Mouse (Mus musculus) forebrain, embryonic 13.5 days (tissue): ENCODE measurements at regions not wholly inside any gene's neighbourhood (a gene's known extent, or its start where the extent isn't known, plus 50 kb on each side); places are given as distances from the start of the nearest gene placed in this dataset.

Experiments
- ATAC-seq: fragments of 200-750 bp; cut with Nextera tagmentation; 2 replicates; pipeline ENCODE4 v1.8.0; 2017
- H3K27ac ChIP-seq: fragments of 300-500 bp; sonication (generic); 2 replicates; pipeline ENCODE4 v1.5.1; 2015; ENCODE audit warnings: inconsistent platforms, mild to moderate bottlenecking, moderate library complexity
- H3K27me3 ChIP-seq: fragments of 300-500 bp; sonication (generic); 2 replicates; pipeline ENCODE4 v1.6.1; 2015; ENCODE audit warnings: mild to moderate bottlenecking, inconsistent platforms
- H3K36me3 ChIP-seq: fragments of 300-500 bp; sonication (generic); 2 replicates; pipeline ENCODE4 v1.6.1; 2015; ENCODE audit warnings: mild to moderate bottlenecking, inconsistent platforms; ENCODE audit not compliant: poor library complexity, severe bottlenecking
- H3K4me1 ChIP-seq: fragments of 300-500 bp; sonication (generic); 2 replicates; pipeline ENCODE4 v1.6.1; 2015; ENCODE audit warnings: inconsistent platforms
- H3K4me2 ChIP-seq: fragments of 300-500 bp; sonication (generic); 2 replicates; pipeline ENCODE4 v1.6.1; 2015; ENCODE audit warnings: inconsistent platforms, mild to moderate bottlenecking, moderate library complexity
- H3K4me3 ChIP-seq: fragments of 300-500 bp; sonication (generic); 2 replicates; pipeline ENCODE4 v1.5.1; 2015; ENCODE audit warnings: mild to moderate bottlenecking, inconsistent platforms
- H3K9ac ChIP-seq: fragments of 300-500 bp; sonication (generic); 2 replicates; pipeline ENCODE4 v1.6.1; 2015; ENCODE audit warnings: mild to moderate bottlenecking, inconsistent platforms
- H3K9me3 ChIP-seq: fragments of 300-500 bp; sonication (generic); replicated peaks from 2 replicates; pipeline ENCODE4 v1.6.1; 2016; ENCODE audit warnings: inconsistent platforms
- WGBS: fragments of 180-500 bp; shearing (Covaris S2); methylation state at CpG from one replicate; pipeline ENCODE4 v1.1.7; 2015; 5-methylcytosine and 5-hydroxymethylcytosine counted together

DNA sequence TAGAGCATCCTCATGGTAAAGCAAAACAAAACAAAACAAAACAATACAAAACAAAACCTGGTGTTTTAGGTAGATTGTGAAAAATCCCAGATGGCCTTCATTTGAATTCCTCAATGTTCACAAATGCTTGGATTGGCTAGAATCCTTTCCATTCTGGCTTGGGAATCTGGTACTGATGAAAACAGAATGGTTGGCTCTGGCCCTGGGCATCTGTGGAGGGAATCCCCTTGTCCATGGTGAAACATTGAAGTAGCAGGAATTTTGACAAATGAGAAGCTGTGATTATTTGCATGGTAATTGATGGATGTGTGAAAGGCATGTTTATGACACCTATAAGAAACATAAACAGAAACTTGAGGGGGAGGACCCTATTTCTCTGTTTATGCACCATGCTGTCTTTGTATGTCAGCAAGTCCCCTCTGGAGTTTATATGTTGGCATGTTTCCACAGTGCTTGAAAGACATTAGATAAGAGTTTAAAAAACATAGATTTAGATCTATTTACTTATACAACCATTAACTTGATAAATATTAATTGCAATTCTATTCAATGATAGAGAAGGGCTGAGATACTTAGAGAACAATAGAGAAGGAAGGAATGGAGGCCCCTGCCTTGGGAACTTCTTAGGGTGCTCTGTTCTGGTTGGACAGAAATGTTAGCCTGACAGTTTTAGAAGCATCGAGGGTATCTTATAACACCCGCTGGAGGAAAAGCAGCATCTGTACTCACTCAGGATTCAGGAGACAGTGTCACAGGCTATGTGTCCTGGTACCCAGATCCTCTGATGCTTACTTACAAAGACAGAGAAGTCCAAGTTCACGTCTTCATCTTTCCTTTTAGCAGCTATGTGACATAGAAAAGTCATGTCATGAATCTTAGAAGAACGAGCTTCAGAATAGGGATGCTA lies 343.3 kb downstream of the Insc start:
- no peak overlapping the region for H3K4me3 ChIP-seq
- no peak overlapping the region for H3K4me2 ChIP-seq
- H3K27ac ChIP-seq: no peak overlapping the region
- ATAC-seq: peak; percentile 53; the same call in 1 of the 2 replicates
- no peaks in the 10 kb centered on the region; the same call in 1 of the 2 replicates for H3K27me3 ChIP-seq
- WGBS: 87% methylated on average over 4 of the region's 4 CpGs
- no peaks in the 10 kb centered on the region for H3K9me3 ChIP-seq
- no peaks in the 10 kb centered on the region for H3K36me3 ChIP-seq
- no peak overlapping the region for H3K9ac ChIP-seq
- no peaks in the 10 kb centered on the region for H3K4me1 ChIP-seq

- Histone ChIP-seq H3K9me3 (no peaks in the 10 kb centered on the region), H3K27me3 (no peaks in the 10 kb centered on the region), H3K36me3 (no peaks in the 10 kb centered on the region), H3K4me3 (no peak overlapping the region), H3K27ac (no peak overlapping the region), H3K4me2 (no peak overlapping the region), H3K9ac (no peak overlapping the region), H3K4me1 (no peaks in the 10 kb centered on the region)
- no peak for ATAC-seq
- WGBS: 81% methylated on average over 3 of the region's 3 CpGs
These were observed 349.1 kb downstream of the Insc start for GRCm38 (mm10) chr7:115092481-115093050.

GRCm38 (mm10) chr7:115106041-115106440 lies 362.5 kb downstream of the Insc start:
- Histone ChIP-seq H3K4me1 (no peaks in the 10 kb centered on the region), H3K4me2 (no peak overlapping the region), H3K4me3 (no peak overlapping the region), H3K9me3 (no peaks in the 10 kb centered on the region), H3K27ac (no peak overlapping the region), H3K36me3 (no peaks in the 10 kb centered on the region), H3K27me3 (no peaks in the 10 kb centered on the region), H3K9ac (no peak overlapping the region)
- no peak for ATAC-seq
- WGBS: 75% methylated on average over 2 of the region's 2 CpGs

GRCm38 (mm10) chr7:115112282-115112681 lies 368.8 kb downstream of the Insc start:
- Histone ChIP-seq H3K4me3 (no peak overlapping the region), H3K27me3 (no peaks in the 10 kb centered on the region), H3K9me3 (no peaks in the 10 kb centered on the region), H3K9ac (no peak overlapping the region), H3K36me3 (no peaks in the 10 kb centered on the region), H3K27ac (no peak overlapping the region), H3K4me2 (no peak overlapping the region), H3K4me1 (no peaks in the 10 kb centered on the region)
- WGBS: 47% methylated on average over 3 of the region's 3 CpGs
- no peak for ATAC-seq

DNA sequence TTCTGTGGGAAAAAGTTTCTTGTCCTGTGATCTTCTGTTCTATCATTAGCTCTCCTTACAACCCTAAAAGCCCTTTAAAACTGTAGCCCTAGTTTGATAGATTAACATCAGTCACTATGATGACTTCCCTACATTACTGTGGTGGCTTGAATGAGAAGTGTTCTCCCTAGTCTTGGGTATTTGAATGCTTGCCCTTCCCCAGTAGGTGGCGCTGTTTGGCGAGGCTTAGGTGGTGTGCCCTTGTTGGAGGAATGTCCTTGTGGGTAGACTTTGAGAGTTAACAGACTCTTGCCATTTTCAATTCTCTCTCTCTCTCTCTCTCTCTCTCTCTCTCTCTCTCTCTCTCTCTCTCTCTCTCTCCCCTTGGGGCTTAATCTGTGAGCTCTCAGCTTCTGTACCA lies 379.8 kb downstream of the Insc start:
- Histone ChIP-seq H3K9ac (no peak overlapping the region), H3K9me3 (no peaks in the 10 kb centered on the region), H3K27ac (no peak overlapping the region), H3K4me3 (no peak overlapping the region), H3K27me3 (peaks cover 3% of the 10 kb centered on the region; the same call in 1 of the 2 replicates), H3K4me1 (peaks cover 13% of the 10 kb centered on the region; the same call in 1 of the 2 replicates), H3K4me2 (no peak overlapping the region), H3K36me3 (no peaks in the 10 kb centered on the region)
- 69% methylated on average over 2 of the region's 2 CpGs for WGBS
- no peak for ATAC-seq

GRCm38 (mm10) chr7:115129001-115129400 lies 385.5 kb downstream of the Insc start:
- no peak overlapping the region for H3K4me3 ChIP-seq
- H3K36me3 ChIP-seq: no peaks in the 10 kb centered on the region
- H3K27ac ChIP-seq: no peak overlapping the region; the same call in 1 of the 2 replicates
- WGBS: 7% methylated on average over 3 of the region's 3 CpGs
- ATAC-seq: no peak
- H3K4me2 ChIP-seq: no peak overlapping the region
- H3K9me3 ChIP-seq: no peaks in the 10 kb centered on the region
- peaks cover 8% of the 10 kb centered on the region; the same call in 1 of the 2 replicates for H3K27me3 ChIP-seq
- no peak overlapping the region for H3K9ac ChIP-seq
- peaks cover 50% of the 10 kb centered on the region for H3K4me1 ChIP-seq

- Histone ChIP-seq H3K4me2 (peak overlapping the region; percentile 19), H3K36me3 (no peaks in the 10 kb centered on the region), H3K4me3 (no peak overlapping the region), H3K9ac (no peak overlapping the region), H3K27ac (no peak overlapping the region), H3K4me1 (peaks cover 55% of the 10 kb centered on the region), H3K9me3 (no peaks in the 10 kb centered on the region), H3K27me3 (peaks cover 12% of the 10 kb centered on the region; the same call in 1 of the 2 replicates)
- 35% methylated on average over 10 of the region's 10 CpGs for WGBS
- peak; percentile 75 for ATAC-seq
These were observed 387.9 kb downstream of the Insc start for GRCm38 (mm10) chr7:115131259-115131969.

DNA sequence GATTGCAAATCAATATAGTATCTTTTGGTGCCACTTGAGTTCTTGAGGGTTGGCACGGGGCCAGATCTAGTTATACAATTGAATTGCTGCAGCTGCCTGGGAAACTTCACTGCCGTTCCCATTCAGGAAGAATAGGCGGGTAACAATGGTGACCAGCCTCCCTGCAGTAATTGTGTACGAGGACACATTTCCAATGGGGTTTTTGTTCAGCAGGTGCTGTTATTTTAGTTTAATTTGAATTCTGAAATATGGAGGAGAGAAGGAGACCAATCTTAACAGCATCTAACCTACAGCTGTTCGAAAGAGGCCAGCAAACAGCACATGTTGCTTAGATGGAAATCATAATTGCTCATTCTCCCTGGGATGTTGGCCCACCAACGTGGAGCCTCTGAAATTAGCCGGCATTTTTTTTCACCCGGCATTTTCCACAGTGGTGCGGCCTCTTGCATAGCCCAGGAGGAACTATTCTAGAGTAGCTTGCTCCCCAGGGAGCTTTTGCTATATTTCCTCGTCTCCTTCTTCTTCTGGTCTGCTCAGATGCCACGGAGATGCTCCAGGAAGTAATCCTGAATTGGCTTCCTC lies 388.6 kb downstream of the Insc start:
- peaks cover 15% of the 10 kb centered on the region; the same call in 1 of the 2 replicates for H3K27me3 ChIP-seq
- H3K27ac ChIP-seq: peak overlapping the region; percentile 73
- H3K9ac ChIP-seq: no peak overlapping the region
- H3K4me1 ChIP-seq: peaks cover 52% of the 10 kb centered on the region
- H3K9me3 ChIP-seq: no peaks in the 10 kb centered on the region
- H3K36me3 ChIP-seq: no peaks in the 10 kb centered on the region
- H3K4me2 ChIP-seq: peak overlapping the region; percentile 19
- 4% methylated on average over 11 of the region's 11 CpGs for WGBS
- ATAC-seq: peak; percentile 83
- no peak overlapping the region for H3K4me3 ChIP-seq

- Histone ChIP-seq H3K4me1 (peaks cover 47% of the 10 kb centered on the region), H3K27ac (peak overlapping the region; percentile 73), H3K4me3 (no peak overlapping the region), H3K9ac (no peak overlapping the region), H3K4me2 (peak overlapping the region; percentile 19; the same call in 1 of the 2 replicates), H3K27me3 (peaks cover 15% of the 10 kb centered on the region; the same call in 1 of the 2 replicates), H3K36me3 (no peaks in the 10 kb centered on the region), H3K9me3 (no peaks in the 10 kb centered on the region)
- ATAC-seq: no peak
- 80% methylated on average over 3 of the region's 3 CpGs for WGBS
These were observed 389.1 kb downstream of the Insc start for GRCm38 (mm10) chr7:115132595-115132994.

DNA sequence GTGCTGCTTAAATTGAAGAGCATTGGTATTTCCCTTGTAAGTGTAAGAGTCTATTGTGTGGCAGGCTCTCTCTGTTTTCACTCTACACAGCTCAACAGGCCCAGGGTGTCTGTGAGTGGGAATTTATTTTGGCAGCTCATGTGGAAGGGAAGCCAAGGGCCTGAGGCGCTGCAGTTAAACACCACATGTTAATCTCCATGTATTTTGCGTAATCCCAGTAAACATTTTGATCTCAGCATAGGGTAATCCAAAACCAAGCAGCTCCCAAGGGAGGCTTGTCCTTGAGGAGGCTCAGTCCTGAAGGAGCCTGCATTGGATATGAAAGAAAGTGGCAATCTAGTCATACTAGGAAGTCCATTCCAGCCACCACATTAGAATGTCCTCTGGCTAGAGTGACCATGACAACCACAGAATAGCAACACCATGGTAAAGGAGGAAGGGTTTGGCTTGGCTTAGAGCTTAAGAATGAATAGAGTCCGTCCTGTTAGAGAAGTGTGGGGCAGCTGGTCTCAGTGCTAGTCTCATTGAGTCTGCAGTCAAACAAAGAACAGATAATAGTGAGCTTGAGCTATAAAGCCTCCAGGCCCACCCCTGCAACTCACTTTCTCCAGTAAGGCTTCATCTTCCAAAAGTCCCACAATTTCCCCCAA lies 391.6 kb downstream of the Insc start:
- Histone ChIP-seq H3K9me3 (no peaks in the 10 kb centered on the region), H3K36me3 (no peaks in the 10 kb centered on the region), H3K4me2 (no peak overlapping the region), H3K27me3 (0 out of 2 replicates have a peak, but pooled peaks cover 17% of the 10 kb centered on the region), H3K4me3 (no peak overlapping the region), H3K27ac (no peak overlapping the region), H3K9ac (no peak overlapping the region), H3K4me1 (peaks cover 30% of the 10 kb centered on the region)
- 56% methylated on average over 3 of the region's 3 CpGs for WGBS
- no peak for ATAC-seq

GRCm38 (mm10) chr7:115140286-115140685 lies 396.8 kb downstream of the Insc start:
- Histone ChIP-seq H3K36me3 (no peaks in the 10 kb centered on the region), H3K27ac (no peak overlapping the region), H3K9me3 (no peaks in the 10 kb centered on the region), H3K4me2 (no peak overlapping the region), H3K4me1 (0 out of 2 replicates have a peak, but pooled peaks cover 1% of the 10 kb centered on the region), H3K9ac (no peak overlapping the region), H3K27me3 (0 out of 2 replicates have a peak, but pooled peaks cover 17% of the 10 kb centered on the region), H3K4me3 (no peak overlapping the region)
- ATAC-seq: no peak
- WGBS: 70% methylated on average over 3 of the region's 3 CpGs
